Mouse (Mus musculus): Measurements from ENCODE around the gene Stam2. TPM values are rescaled to one million over a fixed set of nuclear protein-coding genes. Genes with fewer than 3 reads are reported as not detected.
A peak's percentile ranks its signal among the peaks of the same experiment; 100 is the strongest.

Gene Stam2
- total RNA-seq, 4 experiments from 2014 or later: 22.6 to 28.0 (median 26.5) TPM

DNA sequence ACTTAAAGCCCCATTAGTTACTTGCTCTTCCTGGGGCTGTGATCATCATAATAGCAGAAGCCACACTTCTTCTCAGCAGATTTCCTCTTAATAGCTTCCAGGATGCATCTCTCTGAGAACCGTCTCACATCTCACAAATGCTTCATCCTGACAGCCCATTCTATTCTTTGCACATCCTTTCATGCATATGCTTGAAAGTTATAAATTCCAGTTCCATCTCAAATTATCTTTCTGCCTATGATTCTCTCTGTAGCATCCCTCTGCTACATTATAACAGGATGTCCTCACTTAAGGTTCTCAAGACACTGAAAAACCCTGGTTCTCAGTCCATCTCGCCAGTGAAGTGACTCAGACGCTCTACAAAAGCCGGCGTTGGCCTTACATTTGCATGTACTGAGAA is 85.4 kb downstream of the Stam2 start:
- no peak for DNase-seq (ENCODE audit: low spot score in 2 of 2)

GRCm38 (mm10) chr2:52654541-52654940 is 87.5 kb downstream of the Stam2 start:
- DNase-seq (ENCODE audit: low spot score in 2 of 2): no peak

DNA sequence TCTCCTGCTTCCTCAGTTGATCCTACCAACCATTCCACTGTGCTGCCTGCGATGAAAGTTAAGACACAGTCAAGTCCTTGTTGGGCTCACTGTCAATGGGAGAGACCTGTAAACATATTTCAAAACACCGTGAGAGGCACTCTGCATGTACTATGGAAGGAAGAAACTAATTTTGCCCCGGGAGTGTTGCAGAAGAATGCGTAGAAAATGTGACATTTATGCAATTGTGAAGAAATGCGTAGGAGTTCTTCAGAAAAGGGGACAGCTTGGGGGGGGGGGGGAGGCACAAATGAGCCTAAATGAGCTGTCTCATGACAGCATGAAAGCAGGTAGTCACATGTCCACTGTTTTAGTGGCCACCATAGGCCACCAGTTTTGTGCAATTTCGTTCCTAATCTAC is 90.5 kb downstream of the Stam2 start:
- DNase-seq (ENCODE audit: low spot score in 2 of 2): no peak

- DNase-seq (ENCODE audit: low spot score in 2 of 2): no peak
Measured at GRCm38 (mm10) chr2:52647255-52647998, 94.7 kb downstream of the Stam2 start.

- DNase-seq (ENCODE audit: low spot score in 2 of 2): peak in 1 of 2 experiments; percentile 75
Measured at GRCm38 (mm10) chr2:52643657-52644056, 98.4 kb downstream of the Stam2 start.

Other genes starting within 250 kb of the Stam2 start
- 100 to 1,000 TPM; 146 to 175 (median 160) TPM for gene Cacnb4, start 65.5 kb downstream of the Stam2 start, total RNA-seq (2022)
- 10 to 100 TPM; 39.5 to 42.3 (median 41.1) TPM for gene Fmnl2, start 115.6 kb upstream of the Stam2 start, total RNA-seq (2022)

Data from left cerebral cortex, adult 8-10 months (tissue).